In genomic region chr17:71309711-71310485, GRCm38 (mm10) we compare ENCODE assay signal across 8 mouse cellular contexts. TPM values are rescaled to one million over a fixed set of nuclear protein-coding genes. Genes with fewer than 3 reads are reported as not detected.
DNase-seq lines count a peak whose midpoint lies in the region; ATAC-seq and TF ChIP-seq lines count a peak whose summit lies in the region.

No protein-coding gene starts in this region.

- H3K4me3 ChIP-seq in testis, adult 2 months (ENCODE audit: control insufficient read depth, low read depth, low read length) = peak overlapping the region; percentile 64
- H3K4me3 ChIP-seq in embryonic facial prominence, embryonic 10.5 days = peak overlapping the region; percentile 78
- peak overlapping the region; percentile 85 for H3K4me3 ChIP-seq in hindbrain, embryonic 10.5 days
- peak overlapping the region; percentile 96 for H3K4me3 ChIP-seq in megakaryocyte, embryonic 14.5 days (replicated peaks)

- WGBS in embryonic facial prominence, embryonic 10.5 days = 5% methylated on average over 23 of the region's 23 CpGs
- 4% methylated on average over 23 of the region's 23 CpGs for WGBS in hindbrain, embryonic 10.5 days

- TF ChIP-seq CTCF in testis, adult 2 months (IDR thresholded peaks at IDR 0.05; ENCODE audit: control insufficient read depth, insufficient read depth, insufficient replicate concordance, low read depth, low read length) = no peak

- H3K9me3 ChIP-seq in embryonic facial prominence, embryonic 10.5 days = no peaks in the 10 kb centered on the region
- no peaks in the 10 kb centered on the region for H3K9me3 ChIP-seq in hindbrain, embryonic 10.5 days
- no peaks in the 10 kb centered on the region for H3K9me3 ChIP-seq in megakaryocyte, embryonic 14.5 days

- TF ChIP-seq POLR2A in testis, adult 2 months (IDR thresholded peaks at IDR 0.05; ENCODE audit: control insufficient read depth, low read depth, low read length) = no peak

- ATAC-seq in activated CD4-positive, CD25-positive, alpha-beta regulatory T cell, adult 4 months = no peak
- ATAC-seq in megakaryocyte progenitor cell, adult 5-6 weeks (replicated peaks; ENCODE audit: poor library complexity) = no peak; the same call in 1 of the 2 replicates

- peaks cover 10% of the 10 kb centered on the region for H3K4me1 ChIP-seq in testis, adult 2 months (ENCODE audit: control insufficient read depth, insufficient read depth, low read length)
- peaks cover 39% of the 10 kb centered on the region for H3K4me1 ChIP-seq in embryonic facial prominence, embryonic 10.5 days
- peaks cover 34% of the 10 kb centered on the region for H3K4me1 ChIP-seq in hindbrain, embryonic 10.5 days (replicated peaks)
- peaks cover 77% of the 10 kb centered on the region for H3K4me1 ChIP-seq in megakaryocyte, embryonic 14.5 days

- no peak overlapping the region for H3K27ac ChIP-seq in testis, adult 2 months (ENCODE audit: control insufficient read depth, insufficient read depth, low read depth, low read length)
- peak overlapping the region; percentile 92 for H3K27ac ChIP-seq in embryonic facial prominence, embryonic 10.5 days (replicated peaks)
- H3K27ac ChIP-seq in hindbrain, embryonic 10.5 days = peak overlapping the region; percentile 92

- DNase-seq in testis, postnatal 14 days (ENCODE audit: low spot score) = no peak
- DNase-seq in embryonic facial prominence, embryonic 10.5 days (ENCODE audit: low spot score) = peak; percentile 67
- peak; percentile 60 for DNase-seq in hindbrain, embryonic 10.5 days (ENCODE audit: low spot score)
- no peak for DNase-seq in gastrocnemius, postnatal 4 days (ENCODE audit: low spot score in 2 of 2)

- H3K36me3 ChIP-seq in testis, adult 2 months (ENCODE audit: control insufficient read depth, insufficient read depth, low read length) = no peaks in the 10 kb centered on the region
- peaks cover 8% of the 10 kb centered on the region; the same call in 1 of the 2 replicates for H3K36me3 ChIP-seq in embryonic facial prominence, embryonic 10.5 days (replicated peaks)
- H3K36me3 ChIP-seq in hindbrain, embryonic 10.5 days = 0 out of 2 replicates have a peak, but pooled peaks cover 8% of the 10 kb centered on the region
- peaks cover 39% of the 10 kb centered on the region for H3K36me3 ChIP-seq in megakaryocyte, embryonic 14.5 days (replicated peaks; ENCODE audit: low read length)

- H3K27me3 ChIP-seq in testis, adult 2 months (ENCODE audit: control insufficient read depth, insufficient read depth, low read length) = peaks cover 5% of the 10 kb centered on the region; the same call in 1 of the 2 replicates
- H3K27me3 ChIP-seq in embryonic facial prominence, embryonic 10.5 days (replicated peaks; ENCODE audit: low read depth, poor library complexity, severe bottlenecking) = peaks cover 32% of the 10 kb centered on the region
- peaks cover 10% of the 10 kb centered on the region; the same call in 1 of the 2 replicates for H3K27me3 ChIP-seq in hindbrain, embryonic 10.5 days (ENCODE audit: insufficient read depth, poor library complexity, severe bottlenecking)
- peaks cover 7% of the 10 kb centered on the region for H3K27me3 ChIP-seq in megakaryocyte, embryonic 14.5 days (replicated peaks)

RNA-seq across cellular contexts. Expression of gene Emilin2, which starts 1.9 kb away (rescaled TPM):
- 10.9 and 13.1 TPM in 2 replicates for polyA plus RNA-seq in testis, adult 2 months (2012; rRNA removed)
- polyA plus RNA-seq in embryonic facial prominence, embryonic 10.5 days (2016; fragmentation: Nextera tagmentation; extraction: Ambion mirVana) = 22.2 and 23.8 TPM in 2 replicates
- 20.2 and 26.3 TPM in 2 replicates for polyA plus RNA-seq in hindbrain, embryonic 10.5 days (2016; fragmentation: Nextera tagmentation; extraction: Ambion mirVana)
- polyA plus RNA-seq in megakaryocyte, embryonic 14.5 days (2012; ENCODE audit: insufficient read depth, low replicate concordance) = 133 and 271 TPM in 2 replicates
- polyA plus RNA-seq in activated CD4-positive, CD25-positive, alpha-beta regulatory T cell, adult 4 months (2017; shearing (Covaris generic)) = under 1 TPM in 1 of 2 experiments, not detected in 1; 0.11 TPM
- total RNA-seq in megakaryocyte progenitor cell, adult 5-6 weeks (2015) = 14.6 and 16.3 TPM in 2 replicates
- total RNA-seq in megakaryocyte progenitor cell, adult 5-6 weeks (2017) = 20.0 and 23.5 TPM in 2 replicates
- 10 to 100 TPM; 72.4 to 82.1 TPM for total RNA-seq in gastrocnemius, postnatal 4 days (2021)

Comparison
In these comparisons a context has a peak if more than half of its experiments do, and no peak if none do; other contexts are left out.
1. DNase-seq: peak in embryonic facial prominence, embryonic 10.5 days (single experiment) and hindbrain, embryonic 10.5 days (single experiment); none in testis, postnatal 14 days (single experiment) and gastrocnemius, postnatal 4 days (0 of 2).
2. Peak in every context shown above with its lines, with median percentiles within 50 percentile points of each other: H3K4me3 ChIP-seq.